Mouse (Mus musculus) embryo, embryonic 11 days (tissue): ENCODE results near the gene Tmem222.
A peak's percentile ranks its signal among the peaks of the same experiment; 100 is the strongest.

ENCODE experiments used
- DNase-seq: peaks from one replicate; pipeline ENCODE4 v3.0.0-alpha.2; 2015

Gene Tmem222

GRCm38 (mm10) chr4:133277104-133278026, at the start of gene Tmem222:
TSS of gene Tmem222 (minus strand) at chr4:133277792.
- DNase-seq, result peak; percentile 98

DNA sequence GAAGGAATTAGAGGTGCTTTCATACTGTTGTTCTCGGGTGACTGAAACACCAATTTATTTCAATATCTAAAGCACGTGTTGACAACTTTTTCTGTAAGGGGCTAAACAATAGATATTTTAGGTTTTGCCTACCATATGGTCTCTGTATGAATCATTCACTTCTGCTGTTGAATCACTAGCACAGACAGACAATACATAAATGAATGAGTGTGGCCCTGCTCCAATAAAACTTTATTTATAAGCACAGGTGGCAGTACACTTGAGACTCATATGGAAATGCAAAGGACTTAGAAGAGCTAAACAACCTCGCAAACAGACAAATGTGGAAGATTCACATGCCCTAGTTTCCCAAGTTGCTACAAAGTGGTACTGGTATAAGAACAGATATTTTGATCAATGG, 42.1 kb upstream of the Tmem222 start:
- DNase-seq, result no peak

DNA sequence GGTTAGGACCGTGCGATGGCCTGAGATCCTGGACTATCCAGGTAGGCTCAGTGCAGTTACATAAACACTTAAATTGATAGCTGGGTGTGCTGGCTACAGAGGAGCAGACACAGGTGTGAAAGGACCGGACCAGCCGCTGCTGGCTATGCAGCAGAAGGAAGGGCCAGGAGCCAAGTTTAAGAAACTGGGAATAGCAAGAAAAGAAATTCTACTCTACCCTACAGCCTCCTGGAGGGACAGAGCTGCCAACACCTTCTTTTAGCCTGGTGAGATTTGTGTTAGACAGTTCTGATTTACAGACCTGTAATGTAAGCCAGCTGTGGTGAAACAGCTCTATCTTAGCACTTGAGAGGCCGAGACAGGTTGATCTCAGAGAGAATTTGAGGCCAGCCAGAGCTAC, 38.4 kb upstream of the Tmem222 start:
- no peak for DNase-seq

DNA sequence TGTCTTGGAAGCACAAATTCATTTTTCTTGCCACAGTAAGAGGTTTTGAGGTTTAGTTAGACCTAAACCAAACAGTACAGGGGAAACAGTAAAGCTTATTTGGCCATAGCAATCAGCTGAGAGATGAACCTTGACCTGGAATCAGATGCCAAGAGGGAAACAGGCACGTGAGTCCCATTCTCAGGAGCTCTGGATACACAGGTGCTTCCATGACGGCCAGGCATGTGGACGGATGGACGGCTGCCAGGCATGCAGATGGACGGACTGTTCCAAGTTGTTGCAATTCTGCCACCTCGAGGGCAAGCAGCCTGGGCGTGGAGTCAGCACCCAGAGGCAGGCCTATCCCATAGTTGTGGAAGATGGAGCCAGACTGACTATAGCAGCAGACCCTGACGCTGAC, 37.3 kb upstream of the Tmem222 start:
- no peak for DNase-seq

GRCm38 (mm10) chr4:133309948-133310347, 32.4 kb upstream of the Tmem222 start:
- peak; percentile 84 for DNase-seq

DNA sequence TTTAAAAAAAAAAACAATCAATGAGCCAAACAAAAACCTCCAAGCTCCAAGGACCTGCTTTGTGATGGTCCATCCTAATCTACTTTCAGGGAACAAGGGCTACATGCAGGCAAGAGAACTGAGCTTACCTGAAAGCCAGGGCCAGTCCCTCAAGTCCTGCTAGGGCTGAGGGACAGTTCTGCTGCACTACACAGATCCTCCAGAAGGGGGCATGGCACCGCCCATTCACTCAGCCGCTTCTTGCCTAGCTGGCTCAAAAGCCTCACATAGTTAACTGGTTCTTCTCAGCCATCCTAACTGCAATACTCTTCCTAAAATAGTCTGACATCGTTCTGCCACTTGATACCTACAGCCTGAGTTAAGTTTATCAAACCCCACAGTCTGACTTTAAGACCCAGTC, 29.7 kb upstream of the Tmem222 start:
- DNase-seq, result peak; percentile 41

GRCm38 (mm10) chr4:133305825-133306224, 28.2 kb upstream of the Tmem222 start:
- DNase-seq, result no peak

GRCm38 (mm10) chr4:133304770-133305169, 27.2 kb upstream of the Tmem222 start:
- no peak for DNase-seq

- DNase-seq, result no peak
These were observed 25.1 kb upstream of the Tmem222 start for GRCm38 (mm10) chr4:133302668-133303067.

DNA sequence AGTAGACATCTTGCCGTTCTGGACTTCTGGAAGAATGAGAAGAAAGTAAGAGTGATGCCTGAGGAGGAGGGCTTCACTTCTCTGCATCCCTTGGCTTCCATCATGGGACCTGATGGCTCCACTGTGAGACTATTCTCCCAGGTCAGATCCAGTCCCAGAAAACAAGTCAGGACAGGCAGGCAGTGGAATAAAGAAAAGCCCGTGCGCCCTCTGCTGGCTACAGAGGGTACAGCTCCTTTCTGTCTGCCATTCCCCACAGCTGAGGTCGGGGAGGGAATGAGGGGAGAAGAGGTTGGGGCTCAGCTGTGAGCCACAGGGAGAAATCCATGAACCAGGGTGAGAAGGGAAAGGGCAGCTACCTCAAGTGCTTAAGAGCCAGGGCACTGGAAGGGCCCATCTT, 24.2 kb upstream of the Tmem222 start:
- DNase-seq, result peak; percentile 76

- no peak for DNase-seq
These were observed 22.8 kb upstream of the Tmem222 start for GRCm38 (mm10) chr4:133300421-133300820.

- no peak for DNase-seq
These were observed 22.1 kb upstream of the Tmem222 start for GRCm38 (mm10) chr4:133299701-133300100.

DNA sequence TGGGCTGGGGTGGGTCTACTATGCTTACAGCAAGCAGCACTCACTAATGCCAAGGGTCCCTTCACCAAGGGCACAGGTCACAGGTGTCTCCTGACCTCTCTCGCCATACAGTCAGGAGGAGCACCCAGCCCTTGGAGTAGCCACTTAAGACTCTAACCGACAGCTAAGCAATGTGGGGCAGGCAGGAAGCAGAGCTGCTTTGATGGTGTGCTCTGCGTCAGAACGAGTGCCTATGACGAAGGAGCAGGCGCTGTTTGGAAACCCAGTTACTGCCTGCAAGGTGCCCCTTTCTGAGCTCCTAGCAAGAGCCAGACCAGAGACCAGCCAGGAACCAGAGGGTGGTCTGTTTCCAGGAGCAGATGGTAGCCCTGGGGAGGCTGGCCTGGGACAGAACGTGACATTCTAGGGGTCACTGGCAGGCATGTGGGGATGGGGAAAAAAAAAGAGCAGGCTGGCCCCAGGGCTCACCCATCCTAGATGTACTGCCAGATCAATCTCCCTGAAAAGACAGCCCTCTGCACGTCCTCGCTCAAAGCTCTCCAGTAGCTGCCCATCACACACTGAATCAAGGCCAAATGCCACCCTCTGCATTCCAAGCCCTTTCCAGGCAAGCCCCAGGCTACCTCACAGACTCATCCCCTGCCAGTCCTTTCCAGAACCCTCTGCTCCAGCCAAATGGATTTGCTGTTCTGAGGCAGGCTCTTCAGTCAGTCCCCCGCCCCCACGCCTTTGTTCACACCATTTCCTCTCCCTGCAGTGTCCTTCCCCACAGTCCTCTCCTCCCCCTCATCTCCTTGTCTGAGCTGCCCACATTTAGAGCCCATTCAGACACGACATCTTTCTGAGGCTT, 21.1 kb upstream of the Tmem222 start:
- peak; percentile 40 for DNase-seq

DNA sequence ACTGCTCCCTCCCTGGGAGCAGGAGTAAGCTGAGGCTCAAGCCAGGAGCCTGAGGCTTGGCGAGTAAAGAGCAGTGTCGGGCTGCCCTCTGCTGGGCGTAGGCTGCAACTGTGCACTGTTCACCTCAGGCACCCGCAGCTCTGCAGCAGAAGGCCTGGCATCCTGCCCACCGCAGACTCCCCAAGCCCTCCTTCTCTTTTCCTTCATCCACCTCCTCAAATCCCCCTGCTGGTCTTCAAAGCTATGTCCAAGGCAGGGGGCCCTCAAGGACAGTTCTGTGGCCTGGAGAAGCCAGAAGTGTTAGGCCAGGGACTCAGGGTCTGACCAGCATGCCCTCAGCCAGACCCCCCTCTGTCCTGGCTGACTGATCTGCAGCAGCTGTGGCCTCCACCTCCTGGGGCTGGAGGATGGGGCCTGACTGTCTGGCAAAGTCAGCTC, 20.2 kb upstream of the Tmem222 start:
- peak; percentile 90 for DNase-seq

DNA sequence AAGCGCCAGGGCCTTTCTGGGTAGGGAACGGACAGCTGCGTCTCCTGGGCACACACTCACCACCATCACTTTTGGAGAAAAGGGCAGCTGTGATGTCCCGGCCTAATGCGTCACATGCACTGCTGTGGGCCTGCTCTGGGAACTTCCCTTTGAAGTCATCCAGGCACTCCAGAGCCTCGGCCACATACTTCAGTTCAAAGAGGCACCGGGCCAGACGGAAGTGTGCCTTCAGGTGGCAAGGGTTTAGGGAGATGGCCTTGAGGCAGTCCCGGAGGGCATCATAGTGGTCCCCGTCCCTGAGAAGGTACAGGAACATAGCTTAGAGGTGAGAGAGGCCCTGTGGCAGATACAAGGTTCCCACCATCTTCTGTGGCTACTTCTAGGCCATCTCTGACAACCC, 19.8 kb upstream of the Tmem222 start:
- no peak for DNase-seq

- no peak for DNase-seq
These were observed 16.5 kb upstream of the Tmem222 start for GRCm38 (mm10) chr4:133294084-133294483.

DNA sequence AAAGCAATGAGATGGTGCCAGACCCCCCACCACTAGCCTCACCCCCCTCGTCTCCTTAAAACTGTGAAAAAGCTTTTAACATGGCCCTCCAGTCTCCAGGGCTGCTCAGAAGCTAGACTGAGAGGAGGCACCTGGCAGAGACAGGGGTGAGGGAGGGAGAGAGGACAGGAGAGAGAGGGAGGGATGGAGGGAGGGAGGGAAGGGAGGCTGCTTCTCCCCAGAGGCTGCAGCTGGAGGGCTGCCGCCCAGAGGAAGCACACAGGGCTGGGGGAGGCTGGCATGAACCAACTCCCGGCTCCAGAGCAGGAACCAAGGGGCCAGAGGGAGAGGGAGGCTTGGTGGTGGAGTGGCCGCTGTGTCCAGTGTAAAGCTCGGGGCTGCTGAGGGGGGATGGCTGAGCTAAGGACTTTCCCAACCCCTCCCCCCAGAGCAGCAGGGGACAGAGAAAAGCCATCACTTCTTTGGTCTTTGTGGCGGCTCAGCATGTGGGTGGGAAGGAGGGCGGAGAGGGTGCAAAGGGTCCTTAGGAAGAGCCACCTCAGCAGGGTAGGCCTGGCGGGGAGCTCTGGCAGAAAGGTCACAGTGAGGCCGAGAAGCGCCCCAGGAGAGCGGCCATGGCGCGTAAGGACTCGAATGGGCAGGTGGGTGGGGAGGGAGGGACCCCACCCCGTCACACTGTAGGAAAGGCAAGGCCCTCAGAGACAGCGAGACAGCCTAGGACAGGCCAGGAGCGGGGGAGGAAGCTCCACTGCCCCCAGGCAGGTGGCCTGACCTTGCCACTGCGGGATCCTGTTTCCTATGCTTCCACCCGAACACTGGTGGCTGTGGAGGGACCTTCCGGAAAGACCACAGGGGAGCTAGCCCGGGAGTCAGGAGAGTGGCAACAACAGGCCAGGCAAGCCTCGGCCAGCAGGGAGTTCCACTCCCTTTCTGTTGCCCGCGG, 15.6 kb upstream of the Tmem222 start:
- peak; percentile 60 for DNase-seq

DNA sequence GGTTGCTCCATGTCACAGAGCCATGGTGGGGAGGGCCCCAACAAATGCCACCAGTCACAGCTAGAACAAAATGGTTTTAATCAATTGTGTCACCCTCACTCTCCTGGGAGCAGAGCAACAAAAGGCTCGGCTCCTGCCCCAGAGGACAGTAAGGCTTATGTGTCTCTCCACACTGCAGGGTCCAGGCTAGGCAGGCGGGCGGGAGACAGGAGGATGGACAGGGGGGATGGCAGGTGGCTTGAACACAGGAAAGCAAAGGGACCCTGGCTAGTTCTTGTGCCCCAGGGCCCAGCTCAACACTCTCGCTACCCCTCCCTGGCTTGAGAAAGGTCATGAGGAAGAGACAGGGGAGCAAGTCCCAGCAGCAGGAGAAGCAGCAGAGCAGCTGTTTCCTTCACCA, 14.8 kb upstream of the Tmem222 start:
- DNase-seq, result no peak

GRCm38 (mm10) chr4:133291255-133291654, 13.7 kb upstream of the Tmem222 start:
- no peak for DNase-seq

- DNase-seq, result no peak
These were observed 9.0 kb upstream of the Tmem222 start for GRCm38 (mm10) chr4:133286476-133287077.

DNA sequence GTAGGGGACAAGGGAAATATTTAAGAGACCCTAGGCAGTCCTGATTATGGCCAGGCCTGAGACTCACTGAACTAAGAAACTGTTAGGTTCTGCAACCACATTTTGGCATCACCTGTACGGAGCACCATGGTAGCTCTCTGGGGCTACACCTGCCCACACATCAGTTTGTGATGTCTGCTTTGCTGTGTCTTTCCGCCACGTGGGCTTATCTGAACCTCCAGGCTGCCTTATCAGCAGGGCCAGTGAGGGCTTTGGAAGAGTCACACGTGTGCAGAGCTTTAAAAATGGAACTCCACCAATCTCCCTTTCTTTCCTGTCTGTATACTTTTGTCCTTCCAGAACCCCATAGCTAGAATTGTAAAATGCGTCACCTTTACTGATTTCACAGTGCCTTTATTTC, 8.4 kb upstream of the Tmem222 start:
- no peak for DNase-seq

GRCm38 (mm10) chr4:133285299-133285698, 7.7 kb upstream of the Tmem222 start:
- DNase-seq, result no peak
